Mouse (Mus musculus): ENCODE data around the gene Ggt5. TPM values are rescaled to one million over a fixed set of nuclear protein-coding genes. Genes with fewer than 3 reads are reported as not detected.

Gene Ggt5
- polyA plus RNA-seq, 2 experiments = 0.27 to 0.65 TPM

- Histone ChIP-seq H3K4me3 (ENCODE audit: insufficient read depth in 1 of 2, low read depth in 2 of 2, low read length in 2 of 2) (no peak overlapping the region), H3K36me3 (replicated peaks; ENCODE audit: control insufficient read depth, insufficient read depth, low read depth) (no peaks in the 10 kb centered on the region), H3K27ac (no peak overlapping the region), H3K4me2 (ENCODE audit: low read depth) (no peak overlapping the region), H3K9me3 (ENCODE audit: control insufficient read depth, low read length) (no peaks in the 10 kb centered on the region), H3K27me3 (ENCODE audit: control insufficient read depth, insufficient read depth, low read length) (no peaks in the 10 kb centered on the region), H3K4me1 (replicated peaks; ENCODE audit: control insufficient read depth in 2 of 2, insufficient read depth in 2 of 2, low read length in 1 of 2) (peaks cover 0 to 16% of the 10 kb centered on the region in 2 experiments; a peak in 2 of 4 replicates), H3K9ac (replicated peaks) (no peak overlapping the region)
- ATAC-seq (ENCODE audit: insufficient read depth) = no peak
- no peak for TF ChIP-seq EP300 (IDR thresholded peaks at IDR 0.05; ENCODE audit: low read depth)
- no peak for TF ChIP-seq CTCF (IDR thresholded peaks at IDR 0.05; ENCODE audit: low read depth)
- DNase-seq (ENCODE audit: low read depth in 3 of 3, low spot score in 3 of 3) = no peak
- WGBS (ENCODE audit: insufficient replicate concordance) = 15% methylated on average over 5 of the region's 5 CpGs
Measured at GRCm38 (mm10) chr10:75568029-75568428, 21.1 kb upstream of the Ggt5 start.

GRCm38 (mm10) chr10:75568441-75568840, 20.7 kb upstream of the Ggt5 start:
- Histone ChIP-seq H3K9me3 (ENCODE audit: control insufficient read depth, low read length) (no peaks in the 10 kb centered on the region), H3K27me3 (ENCODE audit: control insufficient read depth, insufficient read depth, low read length) (no peaks in the 10 kb centered on the region), H3K9ac (replicated peaks) (no peak overlapping the region), H3K36me3 (replicated peaks; ENCODE audit: control insufficient read depth, insufficient read depth, low read depth) (no peaks in the 10 kb centered on the region), H3K4me3 (ENCODE audit: insufficient read depth in 1 of 2, low read depth in 2 of 2, low read length in 2 of 2) (no peak overlapping the region), H3K27ac (no peak overlapping the region), H3K4me2 (ENCODE audit: low read depth) (no peak overlapping the region), H3K4me1 (replicated peaks; ENCODE audit: control insufficient read depth in 2 of 2, insufficient read depth in 2 of 2, low read length in 1 of 2) (peaks cover 0 to 16% of the 10 kb centered on the region in 2 experiments; a peak in 2 of 4 replicates)
- TF ChIP-seq EP300 (IDR thresholded peaks at IDR 0.05; ENCODE audit: low read depth) (no peak), CTCF (IDR thresholded peaks at IDR 0.05; ENCODE audit: low read depth) (no peak)
- WGBS (ENCODE audit: insufficient replicate concordance) = 22% methylated on average over 11 of the region's 11 CpGs
- ATAC-seq (ENCODE audit: insufficient read depth) (no peak), DNase-seq (ENCODE audit: low read depth in 3 of 3, low spot score in 3 of 3) (no peak)

GRCm38 (mm10) chr10:75568851-75569250, 20.3 kb upstream of the Ggt5 start:
- no peak for ATAC-seq (ENCODE audit: insufficient read depth)
- TF ChIP-seq CTCF (IDR thresholded peaks at IDR 0.05; ENCODE audit: low read depth) (no peak), EP300 (IDR thresholded peaks at IDR 0.05; ENCODE audit: low read depth) (no peak)
- peaks cover 0 to 16% of the 10 kb centered on the region in 2 experiments; a peak in 2 of 4 replicates for H3K4me1 ChIP-seq (replicated peaks; ENCODE audit: control insufficient read depth in 2 of 2, insufficient read depth in 2 of 2, low read length in 1 of 2)
- H3K4me2 ChIP-seq (ENCODE audit: low read depth) = no peak overlapping the region
- H3K9me3 ChIP-seq (ENCODE audit: control insufficient read depth, low read length) = no peaks in the 10 kb centered on the region
- no peak overlapping the region for H3K4me3 ChIP-seq (ENCODE audit: insufficient read depth in 1 of 2, low read depth in 2 of 2, low read length in 2 of 2)
- no peak overlapping the region for H3K9ac ChIP-seq (replicated peaks)
- H3K27ac ChIP-seq = no peak overlapping the region
- no peaks in the 10 kb centered on the region for H3K27me3 ChIP-seq (ENCODE audit: control insufficient read depth, insufficient read depth, low read length)
- H3K36me3 ChIP-seq (replicated peaks; ENCODE audit: control insufficient read depth, insufficient read depth, low read depth) = no peaks in the 10 kb centered on the region
- WGBS (ENCODE audit: insufficient replicate concordance) = 42% methylated on average over 4 of the region's 4 CpGs
- DNase-seq (ENCODE audit: low read depth in 3 of 3, low spot score in 3 of 3) = no peak

DNA sequence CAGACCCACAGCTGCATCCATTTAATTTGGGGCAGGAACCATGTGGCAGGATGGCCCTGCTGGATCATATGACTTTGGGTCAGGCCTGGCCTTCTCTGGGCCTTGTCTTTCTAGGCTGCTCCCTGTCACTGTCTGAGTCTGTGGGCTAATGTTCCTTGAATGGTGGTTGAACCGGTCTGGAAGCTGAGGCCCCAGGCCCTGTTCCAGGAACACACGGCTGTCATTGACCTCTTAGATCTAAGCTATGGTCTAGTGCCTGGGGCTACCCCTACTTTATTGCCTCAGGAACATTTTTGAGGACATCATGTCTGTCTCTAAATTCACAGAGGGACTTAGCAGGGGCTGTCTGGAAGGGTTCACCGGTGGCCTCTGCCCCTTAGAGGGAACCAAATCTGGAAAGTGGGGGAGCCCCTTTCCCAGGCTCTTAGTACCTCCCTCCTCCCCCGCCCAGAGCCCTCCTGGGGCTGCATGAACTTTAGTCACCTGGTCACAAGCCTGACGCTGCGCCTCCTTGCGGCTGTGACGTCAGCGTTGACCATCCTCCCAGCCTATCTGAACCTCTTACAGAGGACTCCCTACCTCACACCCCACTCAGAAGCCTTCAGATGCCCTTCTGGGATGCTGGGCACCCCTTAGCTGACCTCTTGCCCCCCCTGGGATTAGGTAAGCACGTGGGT, 18.0 kb upstream of the Ggt5 start:
- Histone ChIP-seq H3K27me3 (ENCODE audit: control insufficient read depth, insufficient read depth, low read length) (no peaks in the 10 kb centered on the region), H3K4me3 (ENCODE audit: insufficient read depth in 1 of 2, low read depth in 2 of 2, low read length in 2 of 2) (no peak overlapping the region), H3K4me1 (replicated peaks; ENCODE audit: control insufficient read depth in 2 of 2, insufficient read depth in 2 of 2, low read length in 1 of 2) (peaks cover 0 to 4% of the 10 kb centered on the region in 2 experiments; a peak in 2 of 4 replicates), H3K36me3 (replicated peaks; ENCODE audit: control insufficient read depth, insufficient read depth, low read depth) (no peaks in the 10 kb centered on the region), H3K9ac (replicated peaks) (no peak overlapping the region), H3K9me3 (ENCODE audit: control insufficient read depth, low read length) (no peaks in the 10 kb centered on the region), H3K4me2 (ENCODE audit: low read depth) (no peak overlapping the region), H3K27ac (no peak overlapping the region)
- no peak for TF ChIP-seq CTCF (IDR thresholded peaks at IDR 0.05; ENCODE audit: low read depth)
- TF ChIP-seq EP300 (IDR thresholded peaks at IDR 0.05; ENCODE audit: low read depth) = no peak
- ATAC-seq (ENCODE audit: insufficient read depth) (no peak), DNase-seq (ENCODE audit: low read depth in 3 of 3, low spot score in 3 of 3) (no peak)
- 47% methylated on average over 10 of the region's 10 CpGs for WGBS (ENCODE audit: insufficient replicate concordance)

DNA sequence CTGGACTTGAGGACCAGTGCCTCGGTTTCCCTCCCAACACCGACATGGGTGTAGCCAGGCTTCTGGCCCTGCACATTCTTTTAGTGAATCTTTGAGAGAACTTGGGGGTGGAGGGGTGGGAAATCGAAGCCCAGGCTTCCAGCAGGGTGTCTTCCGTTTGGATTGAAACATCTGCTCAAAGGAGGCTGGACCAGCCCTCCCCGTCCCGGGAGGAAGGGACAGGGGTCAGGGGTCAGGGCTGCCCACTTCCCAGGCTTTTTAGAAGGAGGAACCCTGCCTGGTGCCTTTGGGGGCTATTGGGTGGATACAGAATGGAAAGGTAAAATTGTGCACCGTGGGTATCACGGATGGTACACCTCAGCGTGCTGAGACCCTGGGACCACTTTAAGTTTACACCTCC, 17.2 kb upstream of the Ggt5 start:
- Histone ChIP-seq H3K4me1 (replicated peaks; ENCODE audit: control insufficient read depth in 2 of 2, insufficient read depth in 2 of 2, low read length in 1 of 2) (peaks cover 0 to 4% of the 10 kb centered on the region in 2 experiments; a peak in 1 of 4 replicates), H3K27me3 (ENCODE audit: control insufficient read depth, insufficient read depth, low read length) (no peaks in the 10 kb centered on the region), H3K4me2 (ENCODE audit: low read depth) (no peak overlapping the region), H3K36me3 (replicated peaks; ENCODE audit: control insufficient read depth, insufficient read depth, low read depth) (no peaks in the 10 kb centered on the region), H3K4me3 (ENCODE audit: insufficient read depth in 1 of 2, low read depth in 2 of 2, low read length in 2 of 2) (no peak overlapping the region), H3K27ac (no peak overlapping the region), H3K9ac (replicated peaks) (no peak overlapping the region), H3K9me3 (ENCODE audit: control insufficient read depth, low read length) (no peaks in the 10 kb centered on the region)
- ATAC-seq (ENCODE audit: insufficient read depth) (no peak), DNase-seq (ENCODE audit: low read depth in 3 of 3, low spot score in 3 of 3) (no peak)
- TF ChIP-seq EP300 (IDR thresholded peaks at IDR 0.05; ENCODE audit: low read depth) = no peak
- TF ChIP-seq CTCF (IDR thresholded peaks at IDR 0.05; ENCODE audit: low read depth) = no peak
- 48% methylated on average over 9 of the region's 9 CpGs for WGBS (ENCODE audit: insufficient replicate concordance)
